Mouse (Mus musculus): ENCODE results near the gene Tex10.
"Not testable (repeated sequence)": the region's sequence is repeated elsewhere in the genome, so short reads cannot be mapped to it uniquely, and the experiment has no call there.

The Tex10 gene

DNA sequence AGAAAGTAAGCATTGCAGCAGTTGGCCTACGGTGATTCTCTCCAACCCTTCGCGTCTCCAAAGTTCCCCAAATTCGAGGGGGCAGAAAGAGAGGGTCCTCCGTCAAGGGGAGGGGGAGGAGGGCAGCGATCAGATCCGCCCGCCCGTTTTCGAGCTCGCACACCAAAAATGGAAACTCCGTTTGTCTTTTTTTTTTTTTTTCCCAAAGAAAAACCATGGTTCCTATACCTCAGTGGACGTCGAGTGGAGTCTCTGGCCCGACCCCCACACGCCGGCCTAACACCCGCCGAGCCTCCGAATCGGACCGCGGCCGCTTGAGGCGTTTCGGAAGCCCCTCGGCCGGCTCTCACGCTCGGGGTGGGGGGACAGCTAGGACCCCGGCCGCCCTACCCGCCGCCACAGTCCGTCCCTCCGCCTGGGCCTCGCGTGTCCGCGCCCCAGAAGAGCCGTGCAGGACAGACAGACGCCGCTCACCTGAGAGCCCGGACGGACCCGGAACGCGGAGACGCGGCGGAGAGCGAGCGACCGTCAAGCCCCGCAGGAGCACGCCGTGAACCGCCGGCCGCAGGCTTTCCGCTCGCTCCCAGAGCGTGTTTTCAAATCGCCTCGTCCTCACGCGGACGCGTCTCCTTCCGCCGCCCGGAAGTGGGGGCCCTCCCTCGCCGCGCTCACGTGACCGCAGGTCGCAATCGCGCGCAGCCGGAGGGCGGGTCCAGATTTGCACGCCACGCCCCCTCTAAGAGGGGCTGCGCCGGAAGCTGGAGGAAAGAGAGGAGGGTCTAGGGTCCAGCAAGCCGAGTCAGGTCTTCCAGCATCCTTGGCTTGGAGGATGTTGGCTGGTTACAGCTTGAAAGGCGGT is at the start of gene Tex10:
Gene Tex10 (minus strand): TSS at position 668 of the 859 bp plus-strand sequence.
- DNase-seq: peak; percentile 88

DNA sequence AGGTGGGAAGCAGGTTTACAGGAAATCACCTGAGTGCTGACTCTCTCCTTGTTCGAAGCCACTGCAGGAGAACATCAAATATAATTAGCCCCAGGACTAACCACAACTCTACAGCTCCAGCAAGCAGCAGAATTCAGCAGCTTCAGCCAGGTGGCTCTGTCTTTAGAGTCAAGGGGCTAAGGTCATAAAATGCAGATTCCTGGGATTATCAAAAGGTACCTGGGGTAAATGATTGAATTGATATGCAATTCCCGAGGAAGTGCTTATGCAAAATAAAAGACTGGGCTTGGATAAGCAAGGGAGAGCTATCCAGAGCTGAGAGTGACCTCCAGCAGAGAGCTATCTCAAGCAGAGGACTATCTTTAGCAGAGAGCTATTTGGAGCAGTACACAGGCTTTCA is 37.6 kb upstream of the Tex10 start:
- no peak for DNase-seq

DNA sequence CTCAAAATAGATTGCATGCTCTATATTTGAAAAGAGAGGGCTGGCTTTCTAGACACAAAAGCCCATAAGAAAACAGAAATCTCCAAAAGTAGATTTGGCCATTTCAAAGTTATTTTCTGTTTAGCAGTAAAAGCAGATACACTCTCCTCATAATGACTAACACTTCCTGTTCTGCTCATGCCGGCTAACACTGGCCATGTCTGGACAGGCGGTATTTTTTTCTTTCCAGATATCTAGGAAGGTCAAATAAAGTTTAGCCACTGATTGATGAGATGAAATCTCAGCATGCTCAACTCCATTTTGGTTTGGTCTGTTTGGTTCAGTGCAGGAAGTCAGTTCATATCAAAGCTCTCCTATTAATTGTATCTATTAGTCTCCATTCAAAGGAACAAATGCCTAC is 19.3 kb upstream of the Tex10 start:
- DNase-seq: no peak

DNA sequence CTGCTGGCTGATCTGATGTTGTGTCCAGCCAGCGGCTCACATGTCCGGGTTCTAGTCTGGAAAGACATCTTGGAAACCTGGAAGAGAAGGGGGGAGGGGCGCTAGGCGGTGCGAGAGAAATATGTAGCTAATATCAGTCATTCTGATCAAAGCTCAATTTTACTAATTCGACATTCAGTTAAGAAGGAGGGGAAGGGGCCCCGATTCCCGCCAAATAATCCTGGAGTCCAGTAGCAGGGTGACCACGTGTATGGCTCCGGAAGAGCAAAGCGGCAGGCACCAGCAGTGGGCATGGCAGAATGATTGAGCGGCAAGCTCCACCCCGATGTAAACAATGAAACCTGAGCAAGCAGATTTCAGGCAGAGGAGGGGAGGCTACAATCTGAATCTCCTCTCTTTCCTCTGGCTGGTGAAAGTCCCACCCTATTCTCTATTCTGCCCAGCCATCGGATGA is 18.1 kb upstream of the Tex10 start:
- no peak for DNase-seq

DNA sequence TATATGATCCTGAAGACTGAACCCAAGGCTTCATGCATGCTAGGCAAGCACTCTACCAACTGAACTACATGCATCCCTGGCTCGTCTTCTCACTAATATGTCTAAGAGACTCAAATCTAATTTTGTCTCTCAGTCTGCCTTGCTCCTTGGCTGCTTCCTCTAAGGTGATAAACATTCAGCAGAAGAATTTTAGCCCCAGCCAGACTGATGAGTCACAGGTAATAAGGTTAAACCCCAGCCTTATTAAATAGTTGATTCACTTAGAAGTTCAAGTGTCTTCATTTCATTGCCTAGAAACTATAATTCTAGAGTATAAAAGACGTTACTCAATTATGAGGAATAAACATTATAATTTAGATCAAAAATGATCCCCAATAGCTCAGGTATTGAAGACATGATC is 15.7 kb upstream of the Tex10 start:
- DNase-seq: no peak

DNA sequence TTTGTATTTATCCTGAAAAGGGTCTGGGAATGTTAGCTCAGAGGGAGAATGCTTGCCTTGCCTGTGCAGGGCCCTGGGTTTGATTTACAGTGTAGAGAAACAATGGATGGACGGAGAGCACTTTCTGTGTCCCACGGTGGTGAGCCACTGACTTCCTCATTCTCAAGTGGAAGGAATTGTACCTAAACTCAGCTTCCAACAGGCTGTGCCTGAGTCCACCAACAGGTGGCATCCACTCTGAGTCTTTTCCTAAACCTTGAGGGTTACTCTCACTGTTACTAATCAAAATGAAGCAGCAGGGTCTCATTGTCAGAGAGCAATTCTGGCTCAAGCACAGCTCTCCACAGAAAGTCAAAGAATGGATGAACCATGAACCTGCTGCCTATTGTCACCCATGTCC is 8.0 kb upstream of the Tex10 start:
- DNase-seq: peak; percentile 12

DNA sequence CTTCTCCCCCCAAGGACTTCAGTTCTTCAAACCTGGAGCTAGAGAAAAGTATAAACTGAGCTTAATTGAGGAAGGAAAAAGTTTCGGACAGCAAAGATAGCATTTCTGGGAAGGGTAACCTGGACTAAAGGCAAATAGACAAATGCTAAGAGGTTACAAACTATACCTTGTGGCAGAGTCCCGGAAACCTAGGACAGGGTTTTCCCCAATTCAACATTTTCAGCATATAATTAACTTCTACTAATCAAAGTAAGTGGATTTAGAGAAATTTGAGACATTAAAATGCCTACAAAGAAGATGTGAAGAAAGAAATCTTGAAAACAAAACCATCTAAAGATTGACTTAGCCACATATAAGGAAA is 372 bp upstream of the Tex10 start:
- no peak for DNase-seq

DNA sequence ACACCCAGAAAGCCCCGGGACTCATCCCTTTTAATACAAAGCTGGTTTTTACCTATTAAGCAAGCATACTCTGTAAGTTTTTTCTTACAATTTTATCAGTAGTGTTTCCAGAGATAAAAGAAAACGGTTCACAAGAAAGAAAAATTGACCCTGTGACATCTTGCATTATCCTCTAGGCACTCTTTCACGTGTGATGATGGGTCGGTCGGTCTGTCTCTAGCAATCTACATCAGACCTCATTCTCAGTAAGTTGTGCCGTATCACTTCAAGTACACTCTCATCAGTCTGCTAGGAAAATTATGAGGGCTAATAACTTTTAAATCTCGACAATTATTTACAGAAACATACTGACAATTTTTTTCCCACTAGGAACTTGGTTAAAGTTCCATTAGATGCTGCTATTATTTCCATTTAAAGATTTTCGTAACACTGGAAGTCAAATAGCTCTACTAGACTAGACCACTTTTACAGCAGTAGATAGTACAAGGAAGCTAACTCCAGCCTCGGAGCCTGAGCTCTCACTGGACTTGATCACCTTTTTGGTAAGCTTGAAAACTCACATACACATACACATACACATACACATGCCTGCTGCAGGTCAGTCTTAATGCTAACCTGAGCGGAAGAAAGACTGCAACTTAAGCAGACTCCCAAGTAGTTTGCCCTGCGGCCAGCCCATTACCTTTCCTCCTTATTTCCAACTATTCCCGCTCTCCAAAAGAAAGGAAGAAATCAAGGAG is 1.0 kb downstream of the Tex10 start:
- DNase-seq: no peak

DNA sequence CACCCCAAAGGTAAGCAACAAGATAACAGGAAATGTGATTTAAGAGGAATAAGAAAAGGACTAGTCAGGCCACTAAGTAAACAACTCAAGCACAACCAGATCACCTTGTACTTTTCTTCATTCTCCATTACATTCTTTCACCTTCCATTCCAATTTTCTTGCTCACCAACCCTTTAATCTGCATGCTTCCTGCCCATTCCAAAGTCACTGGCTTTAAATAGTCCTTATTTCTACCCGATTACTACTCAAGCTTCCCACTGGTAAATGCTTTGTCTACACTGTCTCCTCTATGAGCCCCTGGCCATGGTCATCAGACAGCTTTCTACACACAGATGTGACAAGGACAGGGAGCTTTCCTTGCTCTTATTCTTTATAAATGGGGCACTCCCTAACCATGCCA is 2.3 kb downstream of the Tex10 start:
- no peak for DNase-seq

DNA sequence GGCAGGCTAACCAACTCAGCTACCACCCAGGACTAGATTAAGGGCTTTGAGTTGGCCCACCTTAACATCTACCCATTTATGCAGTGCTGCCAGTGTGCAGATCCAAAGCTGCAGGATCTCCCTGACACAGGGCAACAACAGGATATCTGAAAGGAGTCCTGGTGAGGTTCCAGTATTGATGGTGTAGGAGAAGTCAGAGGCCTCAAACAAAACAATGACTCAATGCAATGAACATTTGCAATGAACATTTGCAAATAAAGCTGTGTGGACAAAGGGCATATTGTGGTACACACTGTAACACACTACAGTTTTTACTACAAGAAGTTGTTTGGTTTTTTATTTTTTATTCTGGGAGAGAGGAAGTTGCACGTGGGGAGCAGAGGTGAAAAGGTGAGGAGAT is 12.2 kb downstream of the Tex10 start:
- no peak for DNase-seq

DNA sequence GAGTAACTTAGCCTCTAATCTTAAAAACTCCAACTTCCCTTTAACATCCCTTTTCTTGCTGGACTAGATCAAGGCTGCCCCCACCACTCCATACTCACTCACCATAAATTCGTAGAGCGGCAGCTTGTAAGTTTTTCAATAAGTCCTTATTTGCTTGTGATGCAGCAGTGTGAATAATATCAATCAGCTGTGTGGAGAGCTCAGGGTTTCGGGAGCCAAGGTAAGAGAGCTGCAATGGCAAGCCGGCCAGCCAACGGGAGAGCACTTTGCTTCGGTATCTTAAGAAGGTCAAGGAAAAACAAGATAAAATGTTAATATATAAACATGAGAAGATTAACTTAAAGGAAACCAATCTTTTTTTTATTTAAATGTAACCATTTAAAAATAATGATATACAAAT is 14.8 kb downstream of the Tex10 start:
- DNase-seq: no peak

DNA sequence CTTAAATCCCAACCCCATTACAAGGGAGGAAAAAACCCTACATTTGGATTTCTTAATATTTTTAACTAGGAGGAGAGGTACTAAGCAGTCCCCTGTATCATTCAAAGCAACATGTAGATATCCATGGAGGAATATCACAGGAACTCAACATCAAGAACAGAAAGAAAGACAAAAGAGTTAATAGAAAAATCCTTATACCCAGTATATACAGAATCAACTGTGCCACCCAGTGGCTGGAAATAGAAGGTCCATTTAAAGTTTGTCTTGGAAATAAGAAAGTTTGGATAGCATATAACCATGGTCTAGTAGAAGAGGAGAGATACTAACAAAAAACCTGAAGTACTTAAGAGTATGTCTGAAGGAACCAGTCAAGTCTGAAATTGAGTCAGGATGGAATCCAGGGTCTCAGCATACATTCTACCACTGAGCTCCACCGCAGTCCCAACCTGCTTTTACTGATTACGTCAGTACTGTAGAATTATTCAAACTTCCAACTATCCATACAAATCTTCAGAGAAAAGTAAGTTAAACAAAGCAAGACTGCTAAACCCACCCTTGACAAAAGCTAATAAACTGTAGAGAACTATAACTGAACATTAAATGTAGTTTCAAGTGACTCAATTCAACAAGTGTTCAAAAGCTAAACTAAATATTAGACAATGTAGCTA is 19.0 kb downstream of the Tex10 start:
- no peak for DNase-seq

DNA sequence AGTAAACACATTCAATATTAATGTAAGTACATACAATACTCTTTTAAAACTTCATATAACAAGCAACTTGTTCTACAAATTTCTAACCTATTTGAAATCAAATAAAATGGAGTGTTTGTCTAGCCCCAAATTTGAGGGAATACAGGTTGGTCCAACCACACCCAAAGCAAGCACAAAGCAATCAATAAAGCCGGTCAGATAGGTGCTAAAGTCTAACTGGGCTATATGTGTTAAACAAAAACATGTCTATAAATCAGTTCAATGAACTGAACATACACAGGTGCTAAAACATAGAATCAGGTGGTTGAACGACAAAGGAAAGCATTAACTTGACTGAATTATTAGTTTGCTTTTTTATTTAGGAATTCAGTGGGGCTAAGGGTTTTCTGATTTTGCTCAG is 45.2 kb downstream of the Tex10 start:
- DNase-seq: no peak

DNA sequence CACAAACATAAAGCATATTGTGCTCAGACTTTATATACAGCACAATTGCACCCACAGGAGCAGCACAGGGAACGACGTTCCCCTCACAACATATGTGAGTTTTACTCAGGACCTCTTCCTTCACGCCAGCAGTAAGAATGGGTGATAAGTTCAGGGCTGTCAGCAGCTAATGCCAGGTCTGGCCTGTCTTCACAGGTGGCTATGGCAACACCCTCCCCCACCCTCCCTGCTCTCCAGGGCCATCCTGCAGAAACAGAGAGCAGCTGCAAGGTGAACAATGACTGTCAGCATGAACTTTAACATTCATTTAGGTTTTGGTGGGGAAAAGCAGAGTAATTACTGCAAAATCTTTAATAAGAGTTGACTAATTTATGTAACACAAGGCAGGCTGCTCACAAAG is 45.8 kb downstream of the Tex10 start:
- DNase-seq: no peak

DNA sequence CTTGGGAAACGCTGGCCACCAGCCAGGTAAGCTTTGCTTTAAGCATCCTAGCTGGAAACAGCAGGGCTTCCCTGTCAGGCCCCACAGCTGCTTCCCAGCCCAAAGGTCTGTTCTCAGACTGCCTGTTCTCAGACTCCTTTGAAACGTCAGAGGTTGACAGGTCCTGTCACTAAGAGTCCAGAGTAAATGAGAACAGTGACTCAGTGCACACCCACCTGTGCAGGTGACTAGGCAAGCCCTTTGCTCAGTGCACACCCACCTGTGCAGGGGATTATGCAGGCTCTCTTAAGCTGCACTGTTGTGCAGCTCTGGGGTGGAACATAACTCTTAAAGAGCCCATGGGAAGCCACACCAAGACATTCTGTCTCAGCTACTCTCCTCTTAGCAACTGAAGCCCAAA is 49.5 kb downstream of the Tex10 start:
- DNase-seq: no peak

DNA sequence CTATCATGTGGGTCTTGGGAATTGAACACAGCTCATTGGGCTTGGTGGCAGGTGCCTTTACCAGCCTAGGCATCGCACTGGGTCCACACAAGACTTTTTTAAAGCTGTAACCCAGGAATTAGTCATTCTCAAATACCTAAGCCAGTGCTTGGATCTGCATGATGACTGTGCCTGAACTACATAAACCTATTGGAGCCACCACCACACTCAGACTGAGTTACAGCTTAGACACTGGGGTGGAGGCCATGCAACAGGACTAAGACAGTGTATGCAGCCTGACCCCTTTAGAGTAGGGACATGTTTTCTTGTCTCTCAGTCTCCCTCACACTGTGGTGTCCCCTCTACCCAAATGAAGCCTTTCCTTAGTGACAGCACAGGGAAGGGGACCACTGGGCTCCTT is 50.6 kb downstream of the Tex10 start:
- DNase-seq: no peak

DNA sequence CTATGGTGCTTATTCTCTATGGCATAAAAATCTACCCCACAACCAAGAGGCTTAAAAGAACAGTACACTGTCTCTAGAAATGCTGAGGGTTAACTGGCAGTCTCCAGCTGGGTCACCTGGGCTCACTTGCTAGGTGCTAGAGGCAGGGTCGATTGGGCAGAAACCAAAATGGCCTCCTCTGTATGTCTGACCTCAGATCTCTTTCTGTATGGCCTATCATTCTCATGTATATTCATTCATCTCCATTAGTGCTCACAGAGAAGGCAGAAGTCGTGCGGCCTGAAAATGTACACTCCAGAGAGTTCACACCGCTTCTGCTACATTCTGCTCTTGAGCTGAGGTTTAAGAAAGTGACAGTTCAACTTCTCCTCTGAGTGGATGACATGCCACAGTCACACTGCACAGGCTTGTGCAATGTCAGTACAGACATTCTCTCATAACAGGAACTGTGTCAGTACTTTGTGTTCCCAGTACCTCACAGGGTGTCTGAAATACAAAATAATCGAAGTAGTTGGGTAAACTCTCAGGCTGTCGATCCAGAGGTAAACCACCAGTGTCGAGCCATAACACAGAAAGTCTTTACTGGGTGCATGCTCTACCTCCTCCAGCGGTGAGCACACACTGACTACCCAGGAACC is 54.3 kb downstream of the Tex10 start:
- no peak for DNase-seq

DNA sequence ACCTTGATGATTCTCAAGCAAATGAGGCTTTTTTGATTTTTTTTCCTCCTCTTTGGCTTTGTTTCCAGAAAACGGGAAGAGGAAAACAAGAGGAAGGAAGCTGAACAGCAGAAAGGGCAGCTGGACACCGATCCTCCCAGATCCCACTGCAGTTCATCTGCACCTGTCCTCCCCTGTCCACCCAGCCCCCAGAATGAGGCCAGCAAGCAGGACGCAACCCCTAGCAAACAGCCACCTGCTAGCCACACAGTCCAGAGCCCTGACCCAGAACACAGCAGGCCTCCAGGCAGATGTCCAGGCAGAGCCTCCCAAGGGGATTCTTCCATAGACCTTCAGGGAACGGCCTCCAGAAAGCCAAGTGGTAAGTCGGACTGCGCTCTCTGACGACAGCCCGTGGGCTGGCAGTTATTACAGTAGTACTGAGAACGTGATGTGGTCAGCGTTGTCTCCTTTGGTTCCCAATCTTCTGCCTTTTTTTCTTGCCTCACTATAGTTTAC is 57.4 kb downstream of the Tex10 start:
- DNase-seq: no peak

DNA sequence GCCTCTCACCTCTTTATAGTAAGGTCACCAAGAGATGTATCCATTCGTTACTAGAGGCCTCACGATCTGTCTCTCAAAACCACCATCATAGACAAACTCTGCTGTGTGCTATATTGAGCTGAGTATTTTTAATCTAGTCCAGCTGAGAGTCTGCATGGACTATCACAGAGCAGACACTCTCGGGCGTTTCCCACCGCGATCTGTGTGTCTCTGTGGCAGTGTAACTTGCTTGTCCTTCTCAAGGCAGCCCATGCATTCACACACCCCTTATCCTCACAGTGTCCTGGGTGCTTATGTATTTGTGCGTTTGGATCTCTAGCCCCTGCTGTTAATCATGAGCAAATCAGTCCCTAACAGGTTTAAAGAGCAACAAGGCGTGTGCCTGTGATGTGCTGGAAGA is 59.8 kb downstream of the Tex10 start:
- no peak for DNase-seq

DNA sequence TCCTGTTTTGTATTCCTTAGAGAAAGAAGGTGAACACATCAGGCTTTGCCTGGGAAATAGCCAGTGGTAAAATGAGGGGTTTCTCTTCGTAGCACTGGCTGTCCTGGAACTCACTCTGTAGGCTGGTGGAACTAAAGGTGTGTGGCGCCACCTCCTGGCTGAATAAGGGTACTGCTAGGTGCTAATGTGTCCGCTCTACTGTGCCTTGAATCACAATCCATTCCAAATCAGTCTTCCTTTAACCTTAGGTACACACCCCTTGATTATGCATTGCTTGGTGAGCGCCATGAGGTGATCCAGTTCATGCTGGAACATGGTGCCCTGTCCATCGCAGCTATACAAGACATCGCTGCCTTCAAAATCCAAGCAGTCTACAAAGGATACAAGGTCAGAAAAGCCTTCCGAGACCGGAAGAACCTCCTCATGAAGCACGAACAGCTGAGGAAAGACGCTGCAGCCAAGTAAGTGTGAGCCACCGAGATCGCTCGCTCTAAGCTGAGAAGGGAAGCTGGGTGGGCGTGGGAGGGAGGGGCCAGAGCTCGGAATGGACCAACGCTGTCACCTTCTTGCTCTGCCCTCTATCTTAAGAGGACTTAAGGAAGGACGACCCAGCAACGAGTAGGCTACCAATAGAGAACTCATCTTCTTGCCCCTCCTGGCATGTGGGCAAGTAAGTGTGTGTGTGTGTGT is 65.8 kb downstream of the Tex10 start:
- DNase-seq: peak; percentile 65

DNA sequence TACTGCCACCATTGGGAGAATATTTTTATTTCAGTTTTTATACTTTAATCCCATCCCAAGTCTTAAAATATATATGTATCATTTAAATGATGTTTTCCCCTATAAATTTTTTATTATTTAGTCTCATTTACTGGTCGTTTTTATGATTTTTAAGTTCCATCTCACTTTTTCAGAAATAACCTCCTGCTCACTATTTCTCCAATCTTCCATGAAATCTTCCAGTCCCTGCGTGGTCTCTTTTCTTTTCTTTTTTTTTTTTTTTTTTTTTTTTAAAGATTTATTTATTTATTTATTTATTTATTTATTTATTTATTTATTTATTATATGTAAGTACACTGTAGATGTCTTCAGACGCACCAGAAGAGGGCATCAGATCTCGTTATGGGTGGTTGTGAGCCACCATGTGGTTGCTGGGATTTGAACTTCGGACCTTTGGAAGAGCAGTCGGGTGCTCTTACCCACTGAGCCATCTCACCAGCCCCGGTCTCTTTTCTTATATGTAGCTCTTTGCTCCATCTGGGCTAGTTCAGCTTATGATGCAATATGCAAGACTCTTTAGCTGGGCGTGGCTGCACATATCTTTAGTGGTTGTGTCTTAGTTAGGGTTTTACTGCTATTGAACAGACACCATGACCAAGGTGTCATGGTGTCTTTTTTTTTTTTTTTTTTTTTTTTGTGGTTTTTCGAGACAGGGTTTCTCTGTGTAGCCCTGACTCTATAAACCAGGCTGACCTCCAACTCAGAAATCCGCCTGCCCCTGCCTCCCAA is 67.4 kb downstream of the Tex10 start:
- not testable (repeated sequence) for DNase-seq
